Mouse (Mus musculus) spleen, adult 2 months (tissue): Measurements from ENCODE around the gene Ppfibp1. TPM values are rescaled to one million over a fixed set of nuclear protein-coding genes. Genes with fewer than 3 reads are reported as not detected.

Experiments used
- DNase-seq, 2 experiments: peaks; one replicate each; pipeline versions ENCODE4 v3.0.0 to v3.0.0-alpha.2; 2012 to 2021; ENCODE audit warnings: low spot score in 2 of 2, low read depth in 1 of 2
- H3K27ac ChIP-seq: fragments of 200-500 bp; 2 replicates; pipeline ENCODE4 v1.5.1; 2012; ENCODE audit warnings: low read length, inconsistent platforms; ENCODE audit not compliant: insufficient read depth
- H3K27me3 ChIP-seq: fragments of 200-500 bp; 2 replicates; pipeline ENCODE4 v1.6.1; 2012; ENCODE audit warnings: mild to moderate bottlenecking, moderate library complexity, low read length, inconsistent platforms; ENCODE audit not compliant: control insufficient read depth, insufficient read depth
- H3K36me3 ChIP-seq: fragments of 200-500 bp; 2 replicates; pipeline ENCODE4 v1.6.1; 2012; ENCODE audit warnings: mild to moderate bottlenecking, low read length, inconsistent platforms; ENCODE audit not compliant: control insufficient read depth, insufficient read depth
- H3K4me1 ChIP-seq: fragments of 200-500 bp; 2 replicates; pipeline ENCODE4 v1.6.1; 2011; ENCODE audit warnings: inconsistent platforms; ENCODE audit not compliant: control insufficient read depth, insufficient read depth, insufficient read length
- H3K4me3 ChIP-seq: fragments of 200-500 bp; 2 replicates; pipeline ENCODE4 v1.5.1; 2011; ENCODE audit warnings: mild to moderate bottlenecking, inconsistent platforms; ENCODE audit not compliant: insufficient read depth, insufficient read length; ENCODE audit errors: extremely low read depth
- CTCF ChIP-seq: fragments of 200-500 bp; IDR thresholded peaks from 2 replicates; pipeline ENCODE4 v1.5.1; 2011; ENCODE audit warnings: mild to moderate bottlenecking, inconsistent platforms; ENCODE audit not compliant: insufficient read depth, insufficient read length, insufficient replicate concordance; ENCODE audit errors: extremely low read depth
- POLR2A ChIP-seq: fragments of 200-500 bp; IDR thresholded peaks from 2 replicates; pipeline ENCODE4 v1.6.1; 2011; ENCODE audit warnings: low read depth, low read length, inconsistent platforms
- WGBS: fragments of 180-500 bp; shearing (Covaris S2); methylation state at CpG from one replicate; pipeline ENCODE4 v1.1.7; 2018; 5-methylcytosine and 5-hydroxymethylcytosine counted together
- polyA plus RNA-seq: library from polyadenylated mRNA; depleted of rRNA; stranded (reverse); fragments of >200 nt; gene quantifications from 2 replicates; pipeline ENCODE4 v1.2.3, GENCODE M21; 2012

Ppfibp1 gene
- polyA plus RNA-seq, 1 experiment: 5.3 TPM

DNA sequence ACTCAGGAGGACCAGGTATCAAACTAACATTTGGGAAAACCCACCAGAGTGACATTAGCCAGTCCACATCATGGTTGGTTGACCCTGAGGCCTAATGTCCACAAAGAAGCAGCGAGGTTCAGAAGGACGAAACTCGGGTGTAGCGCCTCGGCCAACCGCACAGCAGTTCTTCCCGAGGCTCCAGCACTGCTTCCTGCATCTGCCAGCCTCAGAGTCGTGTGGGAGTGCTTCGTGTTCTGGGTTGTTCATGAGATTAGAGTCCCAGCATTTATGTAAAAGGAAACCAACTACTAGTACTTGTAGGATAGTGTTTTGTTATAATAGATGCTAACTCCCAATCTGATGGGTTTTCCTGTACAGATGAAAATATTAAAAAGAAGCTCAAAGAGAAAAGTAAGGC lies 111.0 kb downstream of the Ppfibp1 start:
- Histone ChIP-seq H3K27ac (no peak overlapping the region), H3K36me3 (no peaks in the 10 kb centered on the region), H3K4me3 (no peak overlapping the region), H3K4me1 (no peaks in the 10 kb centered on the region), H3K27me3 (no peaks in the 10 kb centered on the region)
- WGBS: 88% methylated on average over 9 of the region's 9 CpGs
- no peak for TF ChIP-seq POLR2A
- TF ChIP-seq CTCF: no peak
- no peak for DNase-seq

DNA sequence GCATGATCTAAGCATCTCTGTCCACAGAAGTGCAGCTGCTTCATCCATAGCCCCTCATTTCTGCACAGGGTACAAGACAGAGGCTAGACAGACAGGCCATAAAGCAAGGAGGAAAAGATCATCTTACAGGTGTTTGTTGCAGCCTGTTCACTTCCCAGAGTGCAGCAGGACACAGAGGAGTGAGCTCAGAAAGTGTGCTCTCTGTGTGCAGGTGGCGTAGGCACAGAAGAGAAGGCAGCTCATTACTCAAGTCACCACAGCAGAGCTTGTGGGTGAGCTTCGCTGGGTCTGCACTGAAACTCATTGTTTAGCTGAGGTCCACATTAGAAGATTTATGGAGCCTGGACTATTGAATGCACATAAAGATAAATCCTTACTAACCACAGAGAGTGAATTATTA lies 111.5 kb downstream of the Ppfibp1 start:
- no peaks in the 10 kb centered on the region for H3K4me1 ChIP-seq
- no peaks in the 10 kb centered on the region for H3K36me3 ChIP-seq
- no peak overlapping the region for H3K27ac ChIP-seq
- TF ChIP-seq POLR2A (no peak), CTCF (no peak)
- no peak overlapping the region for H3K4me3 ChIP-seq
- no peaks in the 10 kb centered on the region for H3K27me3 ChIP-seq
- WGBS: 83% methylated on average over 2 of the region's 2 CpGs
- no peak for DNase-seq

DNA sequence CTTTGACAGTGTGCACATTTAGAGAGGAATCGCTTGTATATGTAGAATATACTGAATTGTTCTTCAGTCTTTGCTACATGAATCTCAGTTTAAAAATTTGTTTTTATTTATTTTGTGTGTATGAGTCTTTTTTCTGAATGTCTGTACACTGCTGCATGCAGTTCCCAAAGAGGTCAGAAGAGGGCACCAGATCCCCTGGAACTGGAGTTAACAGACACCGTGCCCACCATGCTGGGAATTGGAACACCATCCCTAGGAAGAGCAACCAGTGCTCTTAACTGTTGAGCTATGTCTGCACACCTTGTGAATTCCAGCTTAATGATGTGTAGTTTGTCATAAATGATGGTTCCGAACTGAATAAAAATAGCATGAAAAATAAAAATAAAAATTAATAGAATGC lies 119.9 kb downstream of the Ppfibp1 start:
- no peak overlapping the region for H3K4me3 ChIP-seq
- 76% methylated on average over 3 of the region's 3 CpGs for WGBS
- DNase-seq: peak in 1 of 2 experiments; percentile 49
- TF ChIP-seq POLR2A (no peak), CTCF (peak; percentile 61; the same call in 1 of the 2 replicates)
- H3K27me3 ChIP-seq: no peaks in the 10 kb centered on the region
- H3K4me1 ChIP-seq: no peaks in the 10 kb centered on the region
- H3K36me3 ChIP-seq: no peaks in the 10 kb centered on the region
- no peak overlapping the region for H3K27ac ChIP-seq

DNA sequence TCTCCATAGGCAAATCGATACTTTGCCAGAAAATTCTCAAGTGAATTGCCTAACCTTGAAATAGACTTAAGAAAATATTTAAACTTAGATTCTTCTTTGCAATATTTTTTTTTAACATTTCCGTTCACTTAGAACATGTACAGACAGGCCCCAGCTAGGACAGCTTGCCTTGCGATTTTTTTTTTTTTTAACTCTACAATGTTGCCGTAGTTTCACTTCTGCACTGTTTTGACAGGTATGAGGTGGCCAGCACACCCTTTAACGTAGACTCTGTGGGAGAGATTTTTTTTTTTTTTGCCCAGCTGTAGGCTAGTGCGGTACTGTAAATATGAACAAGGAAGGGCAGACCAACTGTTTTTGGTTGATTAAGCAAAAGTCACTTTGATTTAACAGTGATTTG lies 122.1 kb downstream of the Ppfibp1 start:
- H3K27ac ChIP-seq: no peak overlapping the region
- no peak for DNase-seq
- no peaks in the 10 kb centered on the region for H3K27me3 ChIP-seq
- H3K4me3 ChIP-seq: no peak overlapping the region
- WGBS: 68% methylated on average over 6 of the region's 6 CpGs
- TF ChIP-seq POLR2A (no peak), CTCF (no peak)
- no peaks in the 10 kb centered on the region for H3K4me1 ChIP-seq
- no peaks in the 10 kb centered on the region for H3K36me3 ChIP-seq

DNA sequence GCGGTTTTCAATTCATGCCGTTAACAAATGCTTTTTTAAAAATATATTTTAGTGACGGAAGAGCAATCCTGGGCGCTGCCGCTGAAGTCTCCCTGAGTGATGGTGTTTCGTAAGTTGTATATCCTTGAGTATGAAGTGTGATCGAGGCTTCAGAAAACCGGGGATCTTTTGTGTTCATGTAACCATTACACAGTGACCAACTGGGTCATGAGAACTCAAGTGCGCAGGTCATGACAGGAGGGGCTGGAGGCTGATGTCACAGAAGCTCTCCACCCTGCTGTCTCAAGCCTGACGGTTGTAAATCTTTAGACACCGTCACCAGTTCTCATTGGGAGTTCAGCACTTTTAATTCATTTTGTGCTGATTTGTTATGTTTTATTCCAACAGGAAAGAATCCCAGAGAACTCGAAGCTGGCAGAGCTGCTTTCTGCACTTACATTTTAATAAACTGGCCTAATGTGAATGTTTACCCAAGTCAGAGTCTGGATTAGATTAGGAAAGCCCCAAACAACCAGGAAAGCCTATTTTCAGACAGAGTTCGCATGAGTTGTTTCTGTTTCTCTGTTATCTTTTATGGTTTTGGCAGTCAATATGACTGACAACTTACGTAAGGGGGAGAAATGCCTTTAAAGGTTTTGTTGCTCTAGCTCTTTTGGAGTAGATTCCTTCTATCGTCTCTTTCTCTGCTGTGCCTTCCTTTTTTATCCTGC lies 122.7 kb downstream of the Ppfibp1 start:
- no peaks in the 10 kb centered on the region for H3K27me3 ChIP-seq
- H3K4me1 ChIP-seq: no peaks in the 10 kb centered on the region
- TF ChIP-seq CTCF (no peak), POLR2A (no peak)
- 87% methylated on average over 15 of the region's 15 CpGs for WGBS
- no peak overlapping the region for H3K4me3 ChIP-seq
- no peak for DNase-seq
- no peak overlapping the region for H3K27ac ChIP-seq
- H3K36me3 ChIP-seq: no peaks in the 10 kb centered on the region

DNA sequence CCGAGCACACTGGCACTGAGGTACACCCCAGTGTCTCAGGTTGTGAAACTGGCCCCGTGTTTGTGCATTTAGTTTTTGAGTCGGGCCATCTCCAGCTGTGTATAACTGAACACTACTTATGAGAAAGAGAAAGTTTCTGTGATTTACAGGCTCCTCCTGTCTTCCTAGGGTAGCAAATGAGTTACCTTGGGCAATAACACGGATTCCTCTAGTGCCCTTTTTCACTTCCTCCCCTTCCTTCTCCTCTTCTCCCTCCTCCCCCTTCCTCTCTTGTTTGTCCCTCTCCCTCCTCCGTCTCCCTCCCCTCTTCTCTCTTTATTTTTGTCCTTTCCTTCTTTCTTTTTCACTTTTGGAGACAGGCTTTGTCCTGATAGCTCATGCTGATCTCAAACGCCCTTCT lies 123.3 kb downstream of the Ppfibp1 start:
- no peaks in the 10 kb centered on the region for H3K27me3 ChIP-seq
- WGBS: 76% methylated on average over 6 of the region's 6 CpGs

DNA sequence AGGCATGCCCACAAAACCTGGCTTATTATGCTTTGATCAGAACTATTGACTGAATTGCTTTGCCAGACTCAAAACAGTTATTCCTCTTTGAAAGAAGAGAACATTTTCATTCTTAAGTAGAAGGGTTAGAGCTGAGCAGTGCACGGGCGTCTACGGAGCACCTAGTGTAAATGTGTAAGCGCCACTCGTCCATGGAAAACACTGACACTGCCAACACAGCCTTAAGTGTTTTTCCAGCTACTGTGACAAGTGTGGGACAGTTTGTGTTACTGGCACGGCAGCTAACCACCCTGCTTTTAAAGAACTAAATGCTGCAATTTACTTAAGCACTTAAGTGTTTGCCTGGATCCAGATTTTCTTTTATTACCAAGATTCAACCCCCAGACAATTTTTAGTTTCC lies 123.7 kb downstream of the Ppfibp1 start:
- Histone ChIP-seq H3K4me1 (no peaks in the 10 kb centered on the region), H3K27me3 (no peaks in the 10 kb centered on the region), H3K36me3 (no peaks in the 10 kb centered on the region), H3K27ac (no peak overlapping the region), H3K4me3 (no peak overlapping the region)
- TF ChIP-seq POLR2A (no peak), CTCF (no peak)
- 94% methylated on average over 6 of the region's 6 CpGs for WGBS
- no peak for DNase-seq

More for the DNA sequence above, 123.3 kb downstream of the Ppfibp1 start:
- Histone ChIP-seq H3K4me1 (no peaks in the 10 kb centered on the region), H3K4me3 (no peak overlapping the region), H3K36me3 (no peaks in the 10 kb centered on the region), H3K27ac (no peak overlapping the region)
- no peak for TF ChIP-seq POLR2A
- no peak for TF ChIP-seq CTCF
- no peak for DNase-seq
